In genomic region chr19:32324550-32324949, GRCm38 (mm10) we compare ENCODE assay signal across 23 mouse cellular contexts.
DNase-seq lines count a peak whose midpoint lies in the region; ATAC-seq and TF ChIP-seq lines count a peak whose summit lies in the region.
"Had no signal": no experiment of that assay in that cellular context is flagged by ENCODE, and none has a peak within 500 bp of the region (broad histone marks: within the 10 kb centered on the region; RNA-seq: fewer than 3 reads in every experiment).

No protein-coding gene starts in this region.

- no peak overlapping the region for H3K9ac ChIP-seq in kidney, embryonic 15.5 days
- H3K9ac ChIP-seq in embryonic facial prominence, embryonic 13.5 days = no peak overlapping the region
- H3K9ac ChIP-seq: hindbrain, embryonic 13.5 days; liver, embryonic 15.5 days; lung, embryonic 15.5 days; neural tube, embryonic 12.5 days had no signal

- no peak overlapping the region for H3K4me2 ChIP-seq in kidney, embryonic 15.5 days
- no peak overlapping the region for H3K4me2 ChIP-seq in embryonic facial prominence, embryonic 13.5 days
- H3K4me2 ChIP-seq: hindbrain, embryonic 13.5 days; liver, embryonic 15.5 days; lung, embryonic 15.5 days; neural tube, embryonic 12.5 days had no signal

- H3K27ac ChIP-seq in gastrocnemius, adult 2 months = peak overlapping the region; percentile 88
- H3K27ac ChIP-seq in kidney, embryonic 15.5 days = peak overlapping the region; percentile 63
- no peak overlapping the region for H3K27ac ChIP-seq in embryonic facial prominence, embryonic 13.5 days
- H3K27ac ChIP-seq: heart, embryonic 10.5 days; hindbrain, embryonic 13.5 days; liver, embryonic 15.5 days; neural tube, embryonic 12.5 days had no signal

- 0 out of 2 replicates have a peak, but pooled peaks have one; percentile 3 for ATAC-seq in kidney, embryonic 15.5 days (replicated peaks; ENCODE audit: low FRiP score)
- peak; percentile 48; the same call in 1 of the 2 replicates for ATAC-seq in embryonic facial prominence, embryonic 13.5 days (ENCODE audit: insufficient number of reproducible peaks, insufficient read depth, low FRiP score, low TSS enrichment, low read depth)
- ATAC-seq: forebrain, embryonic 16.5 days had no signal

- TF ChIP-seq CTCF in gastrocnemius, adult 2 months (IDR thresholded peaks at IDR 0.05) = no peak

- H3K9me3 ChIP-seq in kidney, embryonic 15.5 days (replicated peaks) = no peaks in the 10 kb centered on the region
- H3K9me3 ChIP-seq in embryonic facial prominence, embryonic 13.5 days = no peaks in the 10 kb centered on the region
- H3K9me3 ChIP-seq: heart, embryonic 10.5 days; hindbrain, embryonic 13.5 days; liver, embryonic 15.5 days; lung, embryonic 15.5 days; megakaryocyte, embryonic 14.5 days; neural tube, embryonic 12.5 days had no signal

- peaks cover 79% of the 10 kb centered on the region for H3K4me1 ChIP-seq in kidney, embryonic 15.5 days
- peaks cover 52% of the 10 kb centered on the region for H3K4me1 ChIP-seq in embryonic facial prominence, embryonic 13.5 days

- no peak for DNase-seq in gastrocnemius, adult 2 months
- DNase-seq in gastrocnemius, postnatal 10 days = no peak
- DNase-seq in kidney, postnatal 10 days = no peak
- no peak for DNase-seq in spleen, postnatal 14 days (ENCODE audit: low spot score in 2 of 2)
- no peak for DNase-seq in retina, embryonic 14.5 days (ENCODE audit: low spot score)
- DNase-seq: adrenal gland, postnatal 25 days; cerebellum, adult 9-10 months; gastrocnemius, postnatal 36 days; heart, postnatal 36 days; layer of hippocampus, postnatal 36 days; liver; midbrain, embryonic 14.5 days; retina, postnatal 1 day; right cerebral cortex, postnatal 25 days had no signal

- H3K4me3 ChIP-seq in gastrocnemius, adult 2 months = no peak overlapping the region
- no peak overlapping the region for H3K4me3 ChIP-seq in kidney, embryonic 15.5 days (replicated peaks)
- no peak overlapping the region for H3K4me3 ChIP-seq in embryonic facial prominence, embryonic 13.5 days
- H3K4me3 ChIP-seq: heart, embryonic 10.5 days; hindbrain, embryonic 13.5 days; liver, embryonic 15.5 days; lung, embryonic 15.5 days; neural tube, embryonic 12.5 days had no signal

- 92% methylated on average over 1 of the region's 1 CpGs for WGBS in kidney, embryonic 15.5 days
- WGBS in embryonic facial prominence, embryonic 13.5 days = 32% methylated on average over 1 of the region's 1 CpGs

- no peaks in the 10 kb centered on the region for H3K27me3 ChIP-seq in kidney, embryonic 15.5 days
- 0 out of 2 replicates have a peak, but pooled peaks cover 3% of the 10 kb centered on the region for H3K27me3 ChIP-seq in embryonic facial prominence, embryonic 13.5 days
- H3K27me3 ChIP-seq: hindbrain, embryonic 13.5 days; liver, embryonic 15.5 days; megakaryocyte, embryonic 14.5 days; neural tube, embryonic 12.5 days had no signal

- intact Hi-C loops in gastrocnemius, adult 2 months (cut with DNase I) = loop anchor here (5.0 to 10.0 kb wide), 4 partner anchors 112 to 352 kb away; partner anchors contain the start of gene Minpp1

- no peaks in the 10 kb centered on the region for H3K36me3 ChIP-seq in kidney, embryonic 15.5 days
- no peaks in the 10 kb centered on the region for H3K36me3 ChIP-seq in embryonic facial prominence, embryonic 13.5 days
- H3K36me3 ChIP-seq: heart, embryonic 10.5 days; hindbrain, embryonic 13.5 days; liver, embryonic 15.5 days; lung, embryonic 15.5 days; neural tube, embryonic 12.5 days had no signal
